Mouse (Mus musculus): ENCODE measurements around the gene Hist1h2br. TPM values are rescaled to one million over a fixed set of nuclear protein-coding genes. Genes with fewer than 3 reads are reported as not detected.

The Hist1h2br gene
- 1.7 and 4.2 TPM in 2 replicates for polyA plus RNA-seq (2015; fragmentation: Nextera tagmentation; extraction: Ambion mirVana)

GRCm38 (mm10) chr13:21833461-21833860 lies at the start of gene Hist1h2br, which contains the start of gene Hist1h2ap:
Hist1h2br (plus strand) TSS chr13:21833743.
Hist1h2ap (minus strand) TSS chr13:21833507.

DNA sequence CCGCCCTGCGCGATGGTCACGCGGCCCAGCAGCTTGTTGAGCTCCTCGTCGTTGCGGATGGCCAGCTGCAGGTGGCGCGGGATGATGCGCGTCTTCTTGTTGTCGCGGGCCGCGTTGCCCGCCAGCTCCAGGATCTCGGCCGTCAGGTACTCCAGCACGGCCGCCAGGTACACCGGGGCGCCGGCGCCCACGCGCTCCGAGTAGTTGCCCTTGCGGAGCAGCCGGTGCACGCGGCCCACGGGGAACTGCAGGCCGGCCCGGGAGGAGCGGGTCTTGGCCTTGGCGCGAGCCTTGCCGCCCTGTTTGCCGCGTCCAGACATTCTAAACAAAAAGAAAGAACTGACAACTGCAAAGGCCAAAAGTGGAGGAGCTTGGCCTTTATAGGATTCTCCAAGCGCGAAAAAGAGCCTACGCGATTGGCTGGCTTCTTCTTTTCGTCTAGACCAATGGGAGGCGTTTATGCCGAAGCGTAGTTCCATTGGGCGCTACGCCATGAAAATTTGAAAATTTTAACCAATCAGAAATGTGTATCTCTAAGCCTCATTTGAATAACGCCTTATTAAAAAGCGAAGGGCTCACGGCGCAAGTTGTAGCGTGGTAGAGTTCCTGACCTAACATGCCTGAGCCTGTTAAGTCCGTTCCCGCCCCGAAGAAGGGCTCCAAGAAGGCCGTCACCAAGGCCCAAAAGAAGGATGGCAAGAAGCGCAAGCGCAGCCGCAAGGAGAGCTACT lies 46.5 kb upstream of the Hist1h2br start, which contains the start of the genes Hist1h2an and Hist1h2bp:
Gene Hist1h2an (minus strand): TSS at position 320 of the 731 bp plus-strand sequence.
Gene Hist1h2bp (plus strand): TSS at position 563 of the 731 bp plus-strand sequence.

GRCm38 (mm10) chr13:21810073-21810472 lies 23.5 kb upstream of the Hist1h2br start, which contains the start of the genes Hist1h2bq and Hist1h2ao:
Hist1h2bq (minus strand) TSS chr13:21810197.
Hist1h2ao (plus strand) TSS chr13:21810465.

DNA sequence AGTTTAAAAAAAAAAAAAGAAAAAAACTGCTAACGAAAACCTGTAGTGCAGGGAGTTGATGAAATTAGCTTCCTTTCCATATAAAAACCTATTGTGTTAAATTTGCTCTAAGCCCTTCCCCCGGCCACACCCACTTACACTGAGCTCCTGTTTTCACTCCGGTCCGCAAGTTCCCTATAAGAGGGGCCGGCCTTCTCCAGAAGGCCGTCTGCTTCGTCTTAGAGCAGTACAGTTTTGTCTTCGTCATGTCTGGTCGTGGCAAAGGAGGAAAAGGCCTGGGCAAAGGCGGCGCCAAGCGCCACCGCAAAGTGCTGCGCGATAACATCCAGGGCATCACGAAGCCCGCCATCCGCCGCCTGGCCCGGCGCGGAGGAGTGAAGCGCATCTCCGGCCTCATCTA lies 22.0 kb upstream of the Hist1h2br start, which contains the start of gene Hist1h4m:
Gene Hist1h4m (plus strand): TSS at position 208 of the 400 bp plus-strand sequence.

GRCm38 (mm10) chr13:21831418-21832394 lies 1.8 kb upstream of the Hist1h2br start, which contains the start of gene Hist1h4n:
Hist1h4n (minus strand) TSS chr13:21832196.

Small RNA genes lying within 50 kb of the gene (microRNA-seq; reads per million reads assigned to microRNA genes)
- gene Gm19658: not detected
- gene Gm44346: not detected
- not detected for gene Gm44466

Other genes starting within 250 kb of the Hist1h2br start
- gene Olfr1362, start 219.7 kb upstream of the Hist1h2br start, polyA plus RNA-seq (2015; fragmentation: Nextera tagmentation; extraction: Ambion mirVana): not detected in 2 replicates
- not detected in 2 replicates for gene Olfr11, start 191.2 kb upstream of the Hist1h2br start, polyA plus RNA-seq (2015; fragmentation: Nextera tagmentation; extraction: Ambion mirVana)
- not detected in 2 replicates for gene Olfr1361, start 170.4 kb upstream of the Hist1h2br start, polyA plus RNA-seq (2015; fragmentation: Nextera tagmentation; extraction: Ambion mirVana)
- gene Olfr1360, start 156.3 kb upstream of the Hist1h2br start, polyA plus RNA-seq (2015; fragmentation: Nextera tagmentation; extraction: Ambion mirVana): not detected in 2 replicates
- not detected in 2 replicates for gene Olfr1359, start 135.6 kb upstream of the Hist1h2br start, polyA plus RNA-seq (2015; fragmentation: Nextera tagmentation; extraction: Ambion mirVana)
- not detected in 2 replicates for gene Hist1h2bl, start 117.6 kb upstream of the Hist1h2br start, polyA plus RNA-seq (2015; fragmentation: Nextera tagmentation; extraction: Ambion mirVana)
- 2.3 and 6.6 TPM in 2 replicates for gene Hist1h2ai, start 117.3 kb upstream of the Hist1h2br start, polyA plus RNA-seq (2015; fragmentation: Nextera tagmentation; extraction: Ambion mirVana)
- 0.86 TPM in 1 of 2 replicates, not detected in the other for gene Hist1h3h, start 116.1 kb upstream of the Hist1h2br start, polyA plus RNA-seq (2015; fragmentation: Nextera tagmentation; extraction: Ambion mirVana)
- gene Hist1h2bm, start 111.7 kb upstream of the Hist1h2br start, polyA plus RNA-seq (2015; fragmentation: Nextera tagmentation; extraction: Ambion mirVana): 0.49 TPM in 1 of 2 replicates, not detected in the other
- gene Hist1h4j, start 98.7 kb upstream of the Hist1h2br start, polyA plus RNA-seq (2015; fragmentation: Nextera tagmentation; extraction: Ambion mirVana): 0.21 TPM in 1 of 2 replicates, not detected in the other
- 1.3 and 1.8 TPM in 2 replicates for gene Hist1h4k, start 83.2 kb upstream of the Hist1h2br start, polyA plus RNA-seq (2015; fragmentation: Nextera tagmentation; extraction: Ambion mirVana)
- 3.2 and 4.2 TPM in 2 replicates for gene Hist1h2ak, start 79.9 kb upstream of the Hist1h2br start, polyA plus RNA-seq (2015; fragmentation: Nextera tagmentation; extraction: Ambion mirVana)
- 0.58 TPM in 1 of 2 replicates, not detected in the other for gene Hist1h2bn, start 79.6 kb upstream of the Hist1h2br start, polyA plus RNA-seq (2015; fragmentation: Nextera tagmentation; extraction: Ambion mirVana)
- 2.4 and 2.9 TPM in 2 replicates for gene Hist1h1b, start 53.1 kb upstream of the Hist1h2br start, polyA plus RNA-seq (2015; fragmentation: Nextera tagmentation; extraction: Ambion mirVana)
- 12.2 and 12.5 TPM in 2 replicates for gene Hist1h3i, start 50.4 kb upstream of the Hist1h2br start, polyA plus RNA-seq (2015; fragmentation: Nextera tagmentation; extraction: Ambion mirVana)
- 2.3 and 3.8 TPM in 2 replicates for gene Hist1h2an, start 46.5 kb upstream of the Hist1h2br start, polyA plus RNA-seq (2015; fragmentation: Nextera tagmentation; extraction: Ambion mirVana)
- 0.71 TPM in 1 of 2 replicates, not detected in the other for gene Hist1h2bp, start 46.3 kb upstream of the Hist1h2br start, polyA plus RNA-seq (2015; fragmentation: Nextera tagmentation; extraction: Ambion mirVana)
- gene Hist1h2bq, start 23.5 kb upstream of the Hist1h2br start, polyA plus RNA-seq (2015; fragmentation: Nextera tagmentation; extraction: Ambion mirVana): 1.8 and 3.8 TPM in 2 replicates
- not detected in 2 replicates for gene Hist1h2ao, start 23.3 kb upstream of the Hist1h2br start, polyA plus RNA-seq (2015; fragmentation: Nextera tagmentation; extraction: Ambion mirVana)
- not detected in 2 replicates for gene Hist1h4m, start 22.0 kb upstream of the Hist1h2br start, polyA plus RNA-seq (2015; fragmentation: Nextera tagmentation; extraction: Ambion mirVana)
- gene Hist1h4n, start 1.5 kb upstream of the Hist1h2br start, polyA plus RNA-seq (2015; fragmentation: Nextera tagmentation; extraction: Ambion mirVana): 2.5 and 3.3 TPM in 2 replicates
- 265 and 280 TPM in 2 replicates for gene Hist1h2ap, start 236 bp upstream of the Hist1h2br start, polyA plus RNA-seq (2015; fragmentation: Nextera tagmentation; extraction: Ambion mirVana)
- gene Zfp184, start 111.4 kb downstream of the Hist1h2br start, polyA plus RNA-seq (2015; fragmentation: Nextera tagmentation; extraction: Ambion mirVana): 5.3 and 6.1 TPM in 2 replicates
- not detected in 2 replicates for gene Pom121l2, start 147.5 kb downstream of the Hist1h2br start, polyA plus RNA-seq (2015; fragmentation: Nextera tagmentation; extraction: Ambion mirVana)
- gene Prss16, start 176.0 kb downstream of the Hist1h2br start, polyA plus RNA-seq (2015; fragmentation: Nextera tagmentation; extraction: Ambion mirVana): 0.21 and 0.29 TPM in 2 replicates
- gene Hist1h2ah, start 201.8 kb downstream of the Hist1h2br start, polyA plus RNA-seq (2015; fragmentation: Nextera tagmentation; extraction: Ambion mirVana): 4.0 TPM in 1 of 2 replicates, not detected in the other
- gene Hist1h2bk, start 202.1 kb downstream of the Hist1h2br start, polyA plus RNA-seq (2015; fragmentation: Nextera tagmentation; extraction: Ambion mirVana): not detected in 2 replicates
- gene Hist1h4i, start 207.6 kb downstream of the Hist1h2br start, polyA plus RNA-seq (2015; fragmentation: Nextera tagmentation; extraction: Ambion mirVana): 3.4 and 3.5 TPM in 2 replicates
- gene Hist1h2ag, start 209.2 kb downstream of the Hist1h2br start, polyA plus RNA-seq (2015; fragmentation: Nextera tagmentation; extraction: Ambion mirVana): not detected in 2 replicates
- gene Hist1h2bj, start 209.5 kb downstream of the Hist1h2br start, polyA plus RNA-seq (2015; fragmentation: Nextera tagmentation; extraction: Ambion mirVana): 1.9 TPM in 1 of 2 replicates, not detected in the other